ENCODE assay signal across 11 mouse cellular contexts in genomic region chr5:129729286-129729685, GRCm38 (mm10). TPM values are rescaled to one million over a fixed set of nuclear protein-coding genes. Genes with fewer than 3 reads are reported as not detected.
DNase-seq lines count a peak whose midpoint lies in the region; ATAC-seq and TF ChIP-seq lines count a peak whose summit lies in the region.
"Had no signal": no experiment of that assay in that cellular context is flagged by ENCODE, and none has a peak within 500 bp of the region (broad histone marks: within the 10 kb centered on the region; RNA-seq: fewer than 3 reads in every experiment).

No protein-coding gene starts in this region.

- H3K27me3 ChIP-seq in erythroblast, embryonic 14.5 days (ENCODE audit: control insufficient read depth), result no peaks in the 10 kb centered on the region
- no peaks in the 10 kb centered on the region for H3K27me3 ChIP-seq in limb, embryonic 14.5 days (ENCODE audit: control insufficient read depth, insufficient read depth, low read length)
- H3K27me3 ChIP-seq in forebrain, embryonic 15.5 days, result no peaks in the 10 kb centered on the region
- H3K27me3 ChIP-seq: CH12.LX had no signal

- WGBS in limb, embryonic 14.5 days, result 57% methylated on average over 11 of the region's 11 CpGs
- 75% methylated on average over 11 of the region's 11 CpGs for WGBS in forebrain, embryonic 15.5 days

- peak; percentile 59 for DNase-seq in testis, postnatal 10 days (ENCODE audit: low spot score)
- DNase-seq in testis, postnatal 14 days (ENCODE audit: low spot score), result no peak
- no peak for DNase-seq in limb, embryonic 14.5 days (ENCODE audit: low spot score)

- ATAC-seq in erythroblast, adult 5-6 weeks (replicated peaks; ENCODE audit: low FRiP score, poor library complexity, severe bottlenecking), result no peak
- ATAC-seq in limb, embryonic 14.5 days (ENCODE audit: low FRiP score, low read depth), result no peak
- ATAC-seq in frontal cortex, adult (ENCODE audit: low TSS enrichment), result no peak
- ATAC-seq in forebrain, embryonic 15.5 days (replicated peaks), result no peak
- ATAC-seq in activated CD4-positive, CD25-positive, alpha-beta regulatory T cell, adult 4 months, result no peak

- H3K27ac ChIP-seq in limb, embryonic 14.5 days (replicated peaks; ENCODE audit: low read depth, low read length), result no peak overlapping the region
- no peak overlapping the region for H3K27ac ChIP-seq in forebrain, embryonic 15.5 days (replicated peaks)

- H3K4me3 ChIP-seq in erythroblast, embryonic 14.5 days (replicated peaks), result peak overlapping the region; percentile 43
- H3K4me3 ChIP-seq in limb, embryonic 14.5 days (replicated peaks; ENCODE audit: low read length), result no peak overlapping the region
- H3K4me3 ChIP-seq in forebrain, embryonic 15.5 days, result no peak overlapping the region

- H3K9me3 ChIP-seq in erythroblast, embryonic 14.5 days (ENCODE audit: control insufficient read depth, low read length), result no peaks in the 10 kb centered on the region
- no peaks in the 10 kb centered on the region for H3K9me3 ChIP-seq in limb, embryonic 14.5 days (ENCODE audit: control insufficient read depth, low read length)
- no peaks in the 10 kb centered on the region for H3K9me3 ChIP-seq in forebrain, embryonic 15.5 days

- TF ChIP-seq POLR2A in limb, embryonic 14.5 days (IDR thresholded peaks at IDR 0.05; ENCODE audit: borderline replicate concordance, extremely low read depth, insufficient read depth, insufficient read length), result no peak

- H3K9ac ChIP-seq in limb, embryonic 14.5 days (ENCODE audit: low read depth, low read length, severe bottlenecking), result 0 out of 2 replicates have a peak overlapping the region, but pooled peaks have one; percentile 16
- H3K9ac ChIP-seq in forebrain, embryonic 15.5 days (replicated peaks), result no peak overlapping the region

- H3K4me2 ChIP-seq in limb, embryonic 14.5 days (replicated peaks; ENCODE audit: low read depth, low read length, severe bottlenecking), result no peak overlapping the region
- no peak overlapping the region for H3K4me2 ChIP-seq in forebrain, embryonic 15.5 days (replicated peaks)

- peaks cover 63% of the 10 kb centered on the region for H3K4me1 ChIP-seq in erythroblast, embryonic 14.5 days (ENCODE audit: control insufficient read depth)
- H3K4me1 ChIP-seq in limb, embryonic 14.5 days (ENCODE audit: control insufficient read depth, insufficient read depth, low read length), result peaks cover 13% of the 10 kb centered on the region; the same call in 1 of the 2 replicates
- H3K4me1 ChIP-seq in forebrain, embryonic 15.5 days, result peaks cover 11% of the 10 kb centered on the region

- H3K36me3 ChIP-seq in erythroblast, embryonic 14.5 days (ENCODE audit: control insufficient read depth), result peaks cover 2% of the 10 kb centered on the region
- no peaks in the 10 kb centered on the region for H3K36me3 ChIP-seq in limb, embryonic 14.5 days (ENCODE audit: control insufficient read depth, insufficient read depth, low read length)
- no peaks in the 10 kb centered on the region for H3K36me3 ChIP-seq in forebrain, embryonic 15.5 days

RNA-seq across cellular contexts. Expression of gene Nipsnap2, which starts 4.4 kb away (rescaled TPM):
- polyA plus RNA-seq in erythroblast, embryonic 14.5 days (2012), result 1.9 and 2.4 TPM in 2 replicates
- total RNA-seq in erythroblast, adult 5-6 weeks (2015; ENCODE audit: low replicate concordance), result 7.9 and 12.3 TPM in 2 replicates
- total RNA-seq in erythroblast, adult 5-6 weeks (2017; ENCODE audit: low replicate concordance), result 5.4 and 9.5 TPM in 2 replicates
- 86.1 and 88.5 TPM in 2 replicates for polyA plus RNA-seq in limb, embryonic 14.5 days (2012; rRNA removed)
- polyA plus RNA-seq in limb, embryonic 14.5 days (2014; fragmentation: Nextera tagmentation; extraction: Ambion mirVana), result 114 and 117 TPM in 2 replicates
- 75.0 and 79.4 TPM in 2 replicates for polyA plus RNA-seq in forebrain, embryonic 15.5 days (2015; fragmentation: Nextera tagmentation; extraction: Ambion mirVana)
- 10 to 100 TPM; 65.5 to 74.7 TPM for polyA plus RNA-seq in activated CD4-positive, CD25-positive, alpha-beta regulatory T cell, adult 4 months (2017; shearing (Covaris generic))

RNA-seq across cellular contexts. Expression of gene Mrps17, which starts 14.0 kb away (rescaled TPM):
- 1.5 and 1.6 TPM in 2 replicates for polyA plus RNA-seq in erythroblast, embryonic 14.5 days (2012)
- total RNA-seq in erythroblast, adult 5-6 weeks (2015; ENCODE audit: low replicate concordance), result 26.1 and 70.1 TPM in 2 replicates
- total RNA-seq in erythroblast, adult 5-6 weeks (2017; ENCODE audit: low replicate concordance), result 10.6 and 17.0 TPM in 2 replicates
- 110 and 133 TPM in 2 replicates for polyA plus RNA-seq in limb, embryonic 14.5 days (2012; rRNA removed)
- polyA plus RNA-seq in limb, embryonic 14.5 days (2014; fragmentation: Nextera tagmentation; extraction: Ambion mirVana), result 201 and 209 TPM in 2 replicates
- 189 TPM in 2 replicates for polyA plus RNA-seq in forebrain, embryonic 15.5 days (2015; fragmentation: Nextera tagmentation; extraction: Ambion mirVana)
- 100 to 1,000 TPM; 117 to 121 TPM for polyA plus RNA-seq in activated CD4-positive, CD25-positive, alpha-beta regulatory T cell, adult 4 months (2017; shearing (Covaris generic))

RNA-seq across cellular contexts. Expression of gene Sept14, which starts 21.0 kb away (rescaled TPM):
- polyA plus RNA-seq in erythroblast, embryonic 14.5 days (2012), result not detected in 2 replicates
- not detected in 2 replicates for total RNA-seq in erythroblast, adult 5-6 weeks (2015; ENCODE audit: low replicate concordance)
- total RNA-seq in erythroblast, adult 5-6 weeks (2017; ENCODE audit: low replicate concordance), result not detected in 2 replicates
- polyA plus RNA-seq in limb, embryonic 14.5 days (2012; rRNA removed), result not detected in 2 replicates
- not detected in 2 replicates for polyA plus RNA-seq in limb, embryonic 14.5 days (2014; fragmentation: Nextera tagmentation; extraction: Ambion mirVana)
- polyA plus RNA-seq in forebrain, embryonic 15.5 days (2015; fragmentation: Nextera tagmentation; extraction: Ambion mirVana), result not detected in 2 replicates
- under 1 TPM in 1 of 2 experiments, not detected in 1; 0.29 TPM for polyA plus RNA-seq in activated CD4-positive, CD25-positive, alpha-beta regulatory T cell, adult 4 months (2017; shearing (Covaris generic))
- total RNA-seq: CH12.LX had no signal
- polyA plus RNA-seq: large intestine, adult 2 months; neural tube, embryonic 14.5 days had no signal

RNA-seq across cellular contexts. Expression of gene Psph, which starts 58.0 kb away (rescaled TPM):
- 0.92 and 1.4 TPM in 2 replicates for polyA plus RNA-seq in erythroblast, embryonic 14.5 days (2012)
- total RNA-seq in erythroblast, adult 5-6 weeks (2015; ENCODE audit: low replicate concordance), result 8.5 and 9.2 TPM in 2 replicates
- total RNA-seq in erythroblast, adult 5-6 weeks (2017; ENCODE audit: low replicate concordance), result 4.6 and 6.2 TPM in 2 replicates
- 14.5 and 15.9 TPM in 2 replicates for polyA plus RNA-seq in limb, embryonic 14.5 days (2012; rRNA removed)
- polyA plus RNA-seq in limb, embryonic 14.5 days (2014; fragmentation: Nextera tagmentation; extraction: Ambion mirVana), result 28.5 and 34.1 TPM in 2 replicates
- 47.9 and 48.0 TPM in 2 replicates for polyA plus RNA-seq in forebrain, embryonic 15.5 days (2015; fragmentation: Nextera tagmentation; extraction: Ambion mirVana)
- 10 to 100 TPM; 55.0 to 73.8 TPM for polyA plus RNA-seq in activated CD4-positive, CD25-positive, alpha-beta regulatory T cell, adult 4 months (2017; shearing (Covaris generic))

RNA-seq across cellular contexts. Expression of gene Zfp11, which starts 59.4 kb away (rescaled TPM):
- polyA plus RNA-seq in erythroblast, embryonic 14.5 days (2012), result 0.01 TPM in 1 of 2 replicates, not detected in the other
- 2.7 and 3.7 TPM in 2 replicates for total RNA-seq in erythroblast, adult 5-6 weeks (2015; ENCODE audit: low replicate concordance)
- 0.28 and 1.5 TPM in 2 replicates for total RNA-seq in erythroblast, adult 5-6 weeks (2017; ENCODE audit: low replicate concordance)
- 4.8 and 5.0 TPM in 2 replicates for polyA plus RNA-seq in limb, embryonic 14.5 days (2012; rRNA removed)
- 3.8 and 4.6 TPM in 2 replicates for polyA plus RNA-seq in limb, embryonic 14.5 days (2014; fragmentation: Nextera tagmentation; extraction: Ambion mirVana)
- 9.3 and 9.4 TPM in 2 replicates for polyA plus RNA-seq in forebrain, embryonic 15.5 days (2015; fragmentation: Nextera tagmentation; extraction: Ambion mirVana)
- polyA plus RNA-seq in activated CD4-positive, CD25-positive, alpha-beta regulatory T cell, adult 4 months (2017; shearing (Covaris generic)), result 1 to 10 TPM; 3.2 to 3.3 TPM
- total RNA-seq: CH12.LX had no signal

Comparison
In these comparisons a context has a peak if more than half of its experiments do, and no peak if none do; other contexts are left out.
1. RNA of gene Nipsnap2, which starts 4.4 kb away (polyA plus RNA-seq): 86.1 to 117 TPM in limb, embryonic 14.5 days, 75.0 to 79.4 TPM in forebrain, embryonic 15.5 days and 65.5 to 74.7 TPM in activated CD4-positive, CD25-positive, alpha-beta regulatory T cell, adult 4 months; 1.9 to 2.4 TPM in erythroblast, embryonic 14.5 days; every median in the first group is over 10 times any median in the second.
2. RNA of gene Mrps17, which starts 14.0 kb away (polyA plus RNA-seq): 110 to 209 TPM in limb, embryonic 14.5 days, 189 TPM in forebrain, embryonic 15.5 days and 117 to 121 TPM in activated CD4-positive, CD25-positive, alpha-beta regulatory T cell, adult 4 months; 1.5 to 1.6 TPM in erythroblast, embryonic 14.5 days; every median in the first group is over 10 times any median in the second.